Mouse (Mus musculus): Measurements from ENCODE around the gene Ly6g6f.

Ly6g6f gene

GRCm38 (mm10) chr17:35077285-35077684, 8.1 kb downstream of the Ly6g6f start:
- no peak for DNase-seq

- no peak for DNase-seq
Measured at GRCm38 (mm10) chr17:35076507-35077176, 8.8 kb downstream of the Ly6g6f start, which contains the start of gene Ly6g6e. Gene Ly6g6e (plus strand): TSS chr17:35076902.

GRCm38 (mm10) chr17:35074097-35074496, 11.3 kb downstream of the Ly6g6f start:
- no peak for DNase-seq

- DNase-seq, result no peak
Measured at GRCm38 (mm10) chr17:35071454-35071853, 14.0 kb downstream of the Ly6g6f start.

- no peak for DNase-seq
Measured at GRCm38 (mm10) chr17:35070556-35071229, 14.7 kb downstream of the Ly6g6f start.

GRCm38 (mm10) chr17:35068213-35068914, 17.0 kb downstream of the Ly6g6f start:
- DNase-seq, result no peak

GRCm38 (mm10) chr17:35066084-35066483, 19.3 kb downstream of the Ly6g6f start, which contains the start of gene Mpig6b:
Gene Mpig6b (minus strand): TSS chr17:35066184.
- DNase-seq, result no peak

- peak; percentile 73 to 78 for DNase-seq
Measured at GRCm38 (mm10) chr17:35064951-35065947, 20.2 kb downstream of the Ly6g6f start, which contains the start of gene Ly6g6c. Gene Ly6g6c (plus strand): TSS chr17:35065388.

GRCm38 (mm10) chr17:35064378-35064877, 21.0 kb downstream of the Ly6g6f start:
- no peak for DNase-seq

GRCm38 (mm10) chr17:35063466-35063865, 21.9 kb downstream of the Ly6g6f start:
- DNase-seq, result no peak

- no peak for DNase-seq
Measured at GRCm38 (mm10) chr17:35061299-35061698, 24.1 kb downstream of the Ly6g6f start.

- DNase-seq, result peak in 1 of 2 experiments; percentile 24
Measured at GRCm38 (mm10) chr17:35060737-35061297, 24.6 kb downstream of the Ly6g6f start.

GRCm38 (mm10) chr17:35060071-35060470, 25.3 kb downstream of the Ly6g6f start:
- DNase-seq, result no peak

GRCm38 (mm10) chr17:35058911-35059892, 26.2 kb downstream of the Ly6g6f start, which contains the start of gene Ddah2:
Gene Ddah2 (plus strand): TSS chr17:35059035.
- peak; percentile 81 to 88 for DNase-seq

- peak in 1 of 2 experiments; percentile 18 for DNase-seq
Measured at GRCm38 (mm10) chr17:35058316-35058715, 27.1 kb downstream of the Ly6g6f start.

- DNase-seq, result no peak
Measured at GRCm38 (mm10) chr17:35057090-35057489, 28.3 kb downstream of the Ly6g6f start.

- DNase-seq, result no peak
Measured at GRCm38 (mm10) chr17:35055691-35056495, 29.5 kb downstream of the Ly6g6f start.

GRCm38 (mm10) chr17:35052271-35052798, 33.1 kb downstream of the Ly6g6f start:
- DNase-seq, result no peak
